Mouse (Mus musculus) olfactory bulb, adult 2 months (tissue): ENCODE data around the gene Prss12.

Experiments
- CTCF ChIP-seq: fragments of 200-500 bp; IDR thresholded peaks from 2 replicates; pipeline ENCODE4 v1.5.1; 2012; ENCODE audit warnings: low read depth, mild to moderate bottlenecking, low read length, moderate library complexity; ENCODE audit not compliant: insufficient read depth
- POLR2A ChIP-seq: fragments of 200-500 bp; IDR thresholded peaks from 2 replicates; pipeline ENCODE4 v1.6.1; 2012; ENCODE audit warnings: mild to moderate bottlenecking, low read depth, low read length, moderate library complexity; ENCODE audit not compliant: insufficient read depth

GRCm38 (mm10) chr3:123493163-123493562 lies 46.5 kb downstream of the Prss12 start:
- TF ChIP-seq CTCF (no peak), POLR2A (no peak)
